Mouse (Mus musculus) c-Kit-positive CD71-positive TER-119-negative erythroid progenitor cells, embryonic 14.5 days (primary cell): Measurements from ENCODE around the gene Rab4a.

Experiments
- DNase-seq: peaks from one replicate; pipeline ENCODE4 v3.0.0-alpha.2; 2013; ENCODE audit warnings: low read depth

Gene Rab4a

DNA sequence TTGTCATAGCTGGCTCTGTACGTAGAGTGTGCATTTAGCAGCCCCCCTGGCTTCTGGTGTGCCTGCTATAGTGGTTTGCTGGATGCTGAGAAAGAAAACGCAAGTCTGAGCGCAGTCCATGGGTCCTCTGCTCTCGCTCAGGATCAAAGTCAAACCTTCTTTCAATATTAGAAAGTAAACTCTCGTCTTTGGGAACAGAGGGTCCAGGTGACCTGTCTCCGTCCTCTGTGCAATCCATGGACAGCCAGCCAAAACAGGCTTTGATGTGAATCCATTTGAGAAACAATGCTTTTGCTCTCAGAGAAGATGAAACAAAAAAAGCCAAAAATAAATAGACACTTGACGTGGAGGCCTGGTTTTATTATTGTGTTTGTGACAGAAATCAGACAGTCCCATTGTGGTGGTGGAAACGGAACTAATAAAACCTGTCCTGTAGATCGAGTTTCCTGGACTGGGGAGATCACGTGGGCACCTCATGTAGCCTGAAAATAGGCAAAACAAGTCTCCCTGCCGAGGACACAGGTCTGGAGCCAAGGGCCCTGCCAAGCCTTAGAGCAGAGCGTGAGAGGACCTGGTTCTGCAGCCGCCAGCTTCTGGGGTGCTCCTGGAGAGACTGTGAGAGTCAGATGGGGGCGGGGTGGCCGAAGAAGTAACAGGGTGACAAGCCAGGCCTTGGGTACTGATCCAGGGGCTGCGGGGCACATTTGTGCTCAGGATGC, 7.5 kb downstream of the Rab4a start:
- no peak for DNase-seq

DNA sequence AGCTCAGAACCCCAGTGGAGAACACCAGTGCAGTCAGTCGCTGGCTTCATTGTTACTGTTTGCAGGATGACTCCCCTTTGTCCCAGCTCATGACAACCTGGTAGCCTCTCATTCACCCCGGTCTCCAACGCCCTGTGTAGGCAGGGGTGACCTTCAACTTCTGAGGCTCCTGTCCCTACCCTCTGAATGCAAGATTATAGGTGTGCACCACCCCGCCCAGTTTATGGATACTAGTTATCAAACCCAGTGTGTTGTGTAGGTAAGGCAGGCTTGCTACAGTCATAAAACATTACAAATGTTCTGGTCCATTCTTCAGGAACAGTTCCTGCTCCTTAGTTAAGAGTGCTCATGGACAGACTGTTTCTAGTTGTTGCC, 8.1 kb downstream of the Rab4a start:
- DNase-seq = no peak

DNA sequence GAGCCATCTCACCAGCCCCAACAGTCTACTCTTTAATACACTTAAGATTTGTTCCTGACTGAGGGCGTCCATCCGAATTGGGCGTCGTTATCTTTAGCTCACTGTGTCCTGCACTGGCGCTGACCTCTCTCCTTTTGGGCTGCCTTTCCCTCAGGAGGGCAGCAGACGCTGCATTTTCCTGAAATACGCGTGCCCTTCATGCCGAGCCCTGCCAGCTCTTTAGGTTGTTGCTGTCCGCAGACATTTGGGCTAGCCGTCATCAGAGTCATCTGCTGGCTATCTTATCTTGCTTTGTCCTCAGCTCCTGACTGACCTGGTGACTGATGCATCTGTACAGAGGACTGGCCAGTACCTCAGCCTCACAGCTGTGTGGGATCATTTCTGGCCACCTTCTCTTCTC, 9.5 kb downstream of the Rab4a start:
- no peak for DNase-seq

DNA sequence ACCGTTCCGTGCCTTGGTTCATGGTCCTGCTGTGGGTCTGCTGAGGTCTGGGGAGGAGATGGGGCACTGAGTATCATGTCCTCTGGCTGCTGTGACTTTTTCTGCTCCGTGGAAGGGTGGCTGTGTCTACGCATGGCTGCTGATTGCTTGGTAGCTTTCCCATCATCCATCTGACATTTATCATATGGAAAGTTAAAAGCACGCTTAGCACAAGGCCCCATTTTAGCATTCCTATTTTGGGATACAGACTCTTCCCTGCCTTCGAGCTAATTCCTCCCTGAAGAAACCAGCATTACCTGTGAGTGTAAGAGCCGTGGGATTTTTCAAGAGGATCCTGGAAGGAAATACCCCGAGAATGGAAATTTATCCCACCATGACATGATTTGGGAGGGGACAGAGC, 11.2 kb downstream of the Rab4a start:
- no peak for DNase-seq

DNA sequence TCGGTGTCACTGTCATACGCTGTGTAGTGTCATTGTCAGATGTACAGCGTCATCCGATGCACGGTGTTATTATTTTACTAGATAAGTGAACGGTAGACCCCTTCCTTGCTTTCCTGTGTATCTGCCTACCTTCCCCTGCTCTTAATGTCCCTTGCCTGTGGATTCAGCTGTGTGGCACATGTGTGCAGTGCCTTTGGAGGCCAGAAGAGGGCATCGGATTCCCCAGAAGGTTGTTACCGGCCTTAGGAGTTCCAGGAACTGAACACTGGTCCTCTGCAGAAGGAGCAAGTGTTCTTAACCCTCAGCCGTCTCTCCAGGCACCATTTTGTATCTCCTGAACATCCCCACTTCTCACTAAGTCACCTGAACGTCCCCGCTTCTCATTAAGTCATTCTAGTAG, 12.0 kb downstream of the Rab4a start:
- no peak for DNase-seq

DNA sequence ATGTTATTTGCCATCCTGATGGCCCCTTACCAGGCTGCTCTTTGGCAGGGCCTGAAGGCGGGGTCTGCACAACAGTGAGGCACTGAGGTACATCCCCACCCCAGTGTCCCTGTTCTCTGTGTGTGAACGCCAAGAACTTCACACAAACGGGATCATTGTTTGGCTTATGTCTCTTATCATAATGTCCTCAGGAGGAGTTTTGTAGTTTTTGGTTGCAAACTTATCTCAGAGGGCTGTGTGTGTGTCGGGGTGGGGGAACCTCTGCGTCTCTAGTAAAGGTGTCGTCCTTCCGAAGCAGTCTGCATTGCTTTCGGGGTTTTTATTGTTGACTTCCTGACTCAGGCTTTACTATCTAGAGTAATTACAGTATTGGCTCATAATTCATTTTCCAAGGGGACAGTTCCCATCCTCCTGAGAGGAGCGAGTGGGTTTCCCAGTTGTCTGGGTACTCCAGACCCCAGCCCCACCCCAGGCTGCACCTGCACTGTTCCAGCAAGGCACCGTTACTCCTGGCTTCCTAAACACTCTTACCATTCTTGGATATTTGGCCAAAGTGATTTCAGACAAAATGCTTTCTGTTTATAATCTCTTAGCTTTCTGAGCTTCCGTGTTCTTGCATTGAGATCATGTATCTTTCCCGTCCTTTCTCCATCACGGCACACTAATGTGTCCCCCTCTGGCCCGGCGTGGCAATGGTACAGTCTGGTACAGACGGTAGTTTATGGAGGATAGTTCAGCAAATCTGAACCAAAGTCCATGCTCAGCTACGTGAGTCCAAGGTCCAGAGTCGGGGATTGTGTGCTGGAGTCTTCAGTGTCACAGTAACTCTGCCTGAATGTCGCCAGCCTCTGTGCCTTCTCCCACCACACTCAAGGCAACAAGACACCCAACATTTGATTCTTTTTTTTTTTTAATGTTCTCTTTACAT, 14.2 kb downstream of the Rab4a start:
- peak; percentile 63 for DNase-seq

DNA sequence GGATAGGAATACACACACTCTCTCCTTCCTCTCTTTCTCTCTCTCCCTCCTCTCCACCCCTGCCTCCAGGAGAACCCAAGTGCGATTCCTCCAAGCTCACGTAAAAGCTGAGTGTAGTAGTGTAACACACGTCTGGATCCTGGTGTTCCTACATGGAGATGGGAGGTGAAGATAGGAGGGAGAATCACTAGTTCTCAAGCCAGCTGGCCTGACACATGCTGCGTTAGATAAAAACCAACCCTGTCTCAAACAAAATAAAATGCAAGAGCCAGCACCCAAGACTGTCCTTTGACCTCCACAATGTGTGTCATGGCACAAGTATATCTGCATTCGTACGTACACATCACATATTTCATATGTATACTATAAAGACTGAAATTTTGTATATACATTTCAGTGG, 15.0 kb downstream of the Rab4a start:
- DNase-seq = no peak

DNA sequence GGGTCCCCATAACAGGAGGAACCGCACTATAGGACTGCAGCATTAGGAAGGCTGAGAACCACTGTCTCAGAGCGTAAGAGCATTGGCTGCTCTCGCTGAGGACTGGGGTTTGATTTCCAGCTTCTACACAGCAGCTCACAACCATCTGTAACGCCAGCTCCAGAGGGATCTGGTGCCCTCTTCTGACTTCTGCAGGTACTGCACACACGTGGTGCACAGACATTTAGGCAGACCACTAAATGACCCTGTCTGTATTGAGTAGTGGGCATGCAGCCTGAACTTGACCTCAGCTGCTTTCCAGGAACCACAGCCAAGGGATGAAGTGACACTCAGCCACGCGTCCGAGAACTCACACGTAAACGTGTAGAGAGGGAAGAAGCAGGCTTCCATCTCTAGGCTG, 17.3 kb downstream of the Rab4a start:
- no peak for DNase-seq

DNA sequence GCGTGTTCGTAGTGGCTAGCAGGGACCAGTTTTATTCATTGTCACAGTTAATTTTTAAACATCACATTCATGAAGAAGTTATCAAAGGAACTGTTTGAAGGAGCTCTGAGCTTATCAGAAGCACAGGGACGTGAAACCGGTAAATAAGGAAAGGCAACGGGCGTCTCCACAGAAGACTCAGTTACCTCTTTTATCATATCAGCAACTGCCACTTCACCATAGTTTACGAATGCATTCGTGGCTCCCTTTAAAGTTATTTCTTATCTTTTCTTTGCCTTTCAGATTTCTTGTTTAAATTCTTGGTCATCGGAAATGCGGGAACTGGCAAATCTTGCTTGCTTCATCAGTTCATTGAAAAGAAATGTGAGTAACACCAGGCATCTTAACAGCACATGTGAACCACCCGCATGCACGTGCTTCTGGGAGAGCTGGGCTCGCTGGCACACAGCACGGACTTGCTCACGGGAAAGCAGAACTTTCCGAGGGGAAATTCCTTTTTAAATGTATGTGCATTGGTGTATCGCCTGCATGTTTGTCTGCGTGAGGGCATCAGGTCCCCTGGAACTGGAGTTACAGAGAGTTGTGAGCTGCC, 17.8 kb downstream of the Rab4a start:
- DNase-seq = peak; percentile 65

DNA sequence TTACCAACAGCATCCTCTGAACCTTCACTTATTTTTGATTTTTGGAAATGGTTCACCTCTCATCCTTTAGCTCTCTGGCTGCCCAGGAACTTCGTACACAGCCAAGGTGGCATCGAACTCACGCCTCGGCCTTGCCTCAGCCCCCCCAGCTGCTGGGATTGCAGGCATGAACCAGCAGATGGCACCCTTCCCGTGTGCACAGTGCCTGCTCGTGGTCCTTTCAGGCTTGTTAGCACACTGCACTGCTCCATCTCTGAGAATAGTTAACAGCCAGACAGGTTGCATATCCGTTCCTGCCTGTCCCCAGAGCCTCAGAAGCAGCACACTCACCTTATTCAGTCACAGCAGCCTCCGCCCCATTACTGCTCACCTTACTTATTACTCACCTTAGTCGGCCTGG, 20.2 kb downstream of the Rab4a start:
- DNase-seq = no peak

DNA sequence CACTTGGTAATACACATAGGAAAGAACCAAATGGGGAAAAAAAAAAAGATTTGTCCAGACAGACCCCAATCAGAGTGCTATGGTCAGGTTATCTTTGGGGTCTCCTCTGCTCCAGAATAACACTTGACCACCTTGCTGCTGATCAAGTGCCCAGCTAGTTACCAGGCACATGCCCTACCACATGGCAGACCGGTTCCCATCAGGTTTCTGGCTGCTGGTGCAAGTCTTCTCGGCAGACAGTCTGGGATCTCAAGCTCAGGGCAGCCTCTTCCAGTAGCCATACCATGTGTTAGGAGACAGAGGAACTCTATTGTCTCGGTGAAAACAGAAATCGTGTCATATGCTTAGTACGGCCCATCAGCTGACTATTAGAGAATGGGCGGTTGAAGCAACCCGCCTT, 21.0 kb downstream of the Rab4a start:
- DNase-seq = no peak

DNA sequence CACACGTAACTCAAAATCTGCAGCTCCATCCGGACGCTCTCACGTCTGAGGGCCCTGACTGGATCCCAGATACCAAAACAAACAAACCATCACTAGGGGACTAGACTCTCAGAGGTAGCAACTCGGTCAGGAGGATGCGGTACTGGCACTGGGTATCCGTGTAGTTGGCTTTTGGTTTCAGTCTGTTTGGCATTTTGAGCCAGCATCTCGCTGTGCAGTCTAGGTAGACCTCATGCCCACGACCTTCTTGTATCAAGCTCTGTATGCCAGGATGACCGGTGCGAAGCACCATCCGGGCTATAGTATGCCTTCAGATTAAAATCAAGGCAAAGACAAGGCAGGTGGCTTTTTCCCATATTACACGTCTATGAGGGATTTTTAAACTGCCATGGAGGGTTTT, 21.7 kb downstream of the Rab4a start:
- DNase-seq = no peak

DNA sequence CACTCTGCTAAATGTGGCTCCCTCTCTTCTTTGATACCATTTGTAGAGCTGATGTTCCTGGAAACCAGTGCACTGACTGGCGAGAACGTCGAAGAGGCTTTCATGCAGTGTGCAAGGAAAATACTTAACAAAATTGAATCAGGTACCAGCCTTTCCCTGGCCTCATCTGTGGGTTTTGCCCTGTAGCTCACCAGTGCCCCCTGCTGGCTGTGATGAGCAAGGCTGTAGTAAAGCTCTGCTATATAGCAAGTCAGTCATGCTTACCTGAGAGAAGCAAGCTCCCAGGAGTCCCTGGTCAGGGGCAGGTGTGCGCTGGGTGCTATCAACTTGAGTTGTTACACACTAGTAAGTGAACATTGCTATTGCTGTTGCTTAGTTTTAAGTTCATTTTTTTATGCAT, 27.0 kb downstream of the Rab4a start:
- DNase-seq = no peak

DNA sequence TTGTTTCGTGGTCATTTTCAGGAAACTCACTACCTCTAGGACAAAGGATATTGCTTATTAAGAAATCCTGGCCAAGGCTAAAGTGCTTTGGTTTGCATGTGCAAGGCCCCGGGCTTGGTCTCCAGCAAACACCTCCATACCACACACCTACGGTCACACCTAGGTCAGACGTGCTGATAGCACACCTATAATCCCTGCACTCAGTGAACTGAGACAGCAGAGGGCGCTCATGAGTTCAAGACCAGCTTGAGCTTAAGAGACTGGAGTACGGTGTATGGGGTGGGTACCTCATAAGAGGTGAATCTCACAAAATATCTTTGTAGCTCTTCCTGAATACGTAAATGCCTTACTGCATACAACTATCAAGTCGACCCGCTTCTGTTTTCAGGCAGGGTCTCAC, 29.7 kb downstream of the Rab4a start:
- peak; percentile 57 for DNase-seq

DNA sequence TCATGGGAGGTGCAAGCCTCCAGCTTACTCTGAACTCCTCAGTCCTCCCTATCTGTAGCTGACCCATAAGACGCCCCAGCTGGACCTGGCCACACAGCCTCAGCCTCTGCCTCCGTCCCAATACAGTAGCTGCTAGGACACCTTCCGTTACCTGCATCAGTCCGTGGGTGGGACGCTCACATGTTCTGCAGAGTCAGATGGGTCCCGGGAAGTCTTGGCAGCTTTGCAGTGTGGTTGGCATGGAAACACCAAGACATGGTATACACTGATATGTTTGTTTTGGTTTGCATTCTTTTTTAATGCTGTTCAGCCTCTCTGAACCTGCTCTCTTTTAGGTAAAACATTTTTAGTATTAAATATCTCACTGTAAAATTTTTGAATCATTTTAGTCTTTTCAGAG, 30.6 kb downstream of the Rab4a start:
- DNase-seq = no peak

DNA sequence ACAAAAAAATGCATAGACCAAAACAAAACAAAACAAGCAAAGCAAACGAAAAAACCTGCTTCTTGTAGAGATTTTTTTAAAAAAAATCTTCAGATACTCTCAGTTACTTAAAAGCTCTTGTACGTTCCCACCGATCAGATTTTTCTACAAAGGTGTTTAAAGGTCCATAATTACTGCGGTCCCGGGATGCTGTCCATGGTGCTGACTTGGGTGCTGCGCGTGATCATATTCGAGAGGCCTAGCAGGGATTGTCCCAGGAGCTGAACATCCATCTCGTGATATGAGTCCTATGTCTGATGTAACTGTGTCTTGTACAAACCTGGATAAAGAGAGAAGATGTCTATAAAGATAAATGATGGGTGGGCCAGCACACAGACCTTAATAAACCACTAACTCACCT, 32.7 kb downstream of the Rab4a start:
- no peak for DNase-seq

DNA sequence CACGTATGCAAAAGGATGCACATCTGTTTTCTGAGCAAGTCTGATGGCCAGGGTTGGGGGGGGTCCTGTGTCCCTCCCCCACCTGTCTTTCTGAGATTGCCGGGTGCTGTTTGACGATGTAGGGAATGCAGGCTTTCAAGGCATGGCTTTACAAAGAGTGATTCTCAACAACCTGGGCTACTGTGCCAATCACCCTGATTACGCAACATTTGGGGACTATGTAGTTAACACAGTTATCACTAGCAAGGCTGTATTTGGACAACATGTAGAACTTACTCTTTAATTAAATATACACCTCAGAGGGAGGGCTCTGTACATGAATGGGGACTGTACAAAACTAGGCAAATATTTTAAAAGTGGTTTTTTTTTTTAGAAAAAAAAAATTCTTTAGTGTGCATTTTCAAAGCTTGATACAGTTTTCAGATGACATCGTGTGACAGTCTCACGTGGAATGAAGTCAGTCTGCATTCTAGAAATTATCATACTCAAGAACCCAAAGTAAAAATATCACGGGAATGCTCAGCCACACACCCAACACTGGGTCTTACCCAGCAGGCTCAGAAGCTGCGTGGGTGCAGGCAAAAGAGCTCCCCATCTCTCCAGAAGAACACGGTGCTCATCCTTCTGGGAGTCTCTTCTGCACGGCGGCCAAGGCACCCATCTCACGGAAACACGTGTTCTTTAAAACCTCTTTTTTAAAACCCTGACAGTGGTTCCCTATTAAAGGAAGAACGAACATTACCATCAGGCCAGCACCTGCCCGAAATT, 35.0 kb downstream of the Rab4a start:
- DNase-seq = no peak

DNA sequence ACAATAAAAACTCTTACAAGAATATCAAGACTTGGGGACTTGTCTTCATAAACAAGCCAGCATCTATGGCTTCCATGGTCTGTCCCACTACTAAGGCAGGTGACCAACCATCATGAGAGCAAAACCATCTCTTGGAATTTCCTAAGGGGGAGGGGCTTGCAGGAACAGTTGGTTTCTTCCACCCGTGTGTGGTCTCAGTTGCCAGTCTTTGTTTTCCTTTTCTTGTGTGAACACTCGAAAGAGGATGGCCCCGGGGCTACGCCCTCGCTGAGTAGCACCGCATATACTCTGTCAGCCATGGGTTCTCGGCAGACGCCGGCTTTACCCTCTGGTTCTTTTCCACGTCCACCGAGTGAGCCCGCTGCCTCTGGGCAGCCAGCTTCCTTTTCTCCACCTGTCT, 36.3 kb downstream of the Rab4a start:
- DNase-seq = no peak

DNA sequence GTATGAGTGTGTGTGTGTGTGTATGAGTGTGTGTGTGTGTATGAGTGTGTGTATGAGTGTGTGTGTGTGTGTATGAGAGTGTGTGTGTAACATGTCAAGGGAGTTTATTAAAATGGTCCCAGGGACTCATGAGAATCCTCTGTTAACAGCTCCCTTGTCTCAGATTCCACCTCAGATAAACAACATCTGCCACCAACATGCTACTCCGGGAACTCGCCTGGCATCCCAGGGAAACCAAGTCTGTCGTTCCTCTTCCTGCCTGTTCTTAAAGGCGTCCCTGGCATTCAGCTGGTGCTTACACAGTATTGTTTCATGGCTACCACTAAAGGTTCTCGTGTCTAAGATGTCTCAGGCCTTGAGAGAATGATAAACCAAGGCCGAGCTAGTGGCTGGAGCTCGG, 38.6 kb downstream of the Rab4a start:
- DNase-seq = no peak

DNA sequence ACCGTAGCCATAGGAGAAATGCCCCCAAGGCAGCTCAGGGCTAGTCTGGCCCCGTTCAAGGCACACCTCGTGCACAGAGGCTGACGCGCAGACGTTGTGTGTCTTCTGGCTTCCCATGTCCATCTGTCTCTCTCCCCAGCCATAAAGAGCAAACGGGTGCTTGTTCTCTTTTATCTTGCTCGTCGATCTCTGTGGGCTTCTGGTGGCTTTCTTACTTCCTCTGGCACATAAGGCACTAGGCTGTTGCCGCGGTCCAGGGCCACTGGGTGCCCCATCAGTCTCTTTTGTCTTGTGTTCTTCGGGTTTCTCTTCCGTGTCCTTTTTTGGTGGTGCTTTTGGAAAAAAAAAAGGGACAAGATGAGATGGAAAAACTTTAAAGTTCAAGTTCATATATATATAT, 39.3 kb downstream of the Rab4a start:
- DNase-seq = no peak

DNA sequence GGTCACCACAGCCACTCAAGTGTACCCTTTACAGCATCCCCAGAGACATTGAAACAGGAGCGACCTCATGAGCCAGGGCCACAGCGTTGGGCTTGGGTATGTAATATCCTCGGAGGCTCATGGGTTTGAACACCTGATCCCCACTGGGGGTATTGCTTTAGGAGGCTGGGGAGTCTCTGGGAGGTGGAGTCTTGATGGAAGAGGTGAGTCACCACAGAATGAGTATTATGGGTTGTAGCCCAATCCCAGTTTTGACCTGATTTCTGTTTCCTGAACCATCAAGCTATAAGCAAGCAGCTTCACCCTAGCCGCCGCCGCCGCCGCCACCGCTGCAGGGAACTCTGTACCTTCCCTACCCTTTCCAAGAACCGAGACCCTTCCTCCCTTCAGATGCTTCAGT, 40.2 kb downstream of the Rab4a start:
- DNase-seq = no peak

DNA sequence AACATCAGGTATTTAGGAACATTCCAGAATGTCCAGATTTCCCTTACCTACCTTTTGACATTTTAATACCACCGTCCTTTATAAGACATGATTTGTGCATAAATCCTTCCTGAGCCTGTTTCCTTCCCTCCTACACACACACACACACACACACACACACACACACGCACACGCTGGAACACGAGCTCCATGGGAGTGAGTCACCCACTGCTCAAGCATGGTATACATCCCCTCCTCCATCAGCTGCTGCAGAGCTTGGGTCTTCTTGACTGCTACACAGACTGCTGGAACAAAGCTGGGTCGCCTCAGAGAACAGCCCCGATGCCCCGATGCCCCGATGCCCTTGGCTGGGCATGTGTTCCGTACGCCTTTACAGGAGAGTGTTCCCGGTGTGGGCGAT, 40.7 kb downstream of the Rab4a start:
- no peak for DNase-seq

DNA sequence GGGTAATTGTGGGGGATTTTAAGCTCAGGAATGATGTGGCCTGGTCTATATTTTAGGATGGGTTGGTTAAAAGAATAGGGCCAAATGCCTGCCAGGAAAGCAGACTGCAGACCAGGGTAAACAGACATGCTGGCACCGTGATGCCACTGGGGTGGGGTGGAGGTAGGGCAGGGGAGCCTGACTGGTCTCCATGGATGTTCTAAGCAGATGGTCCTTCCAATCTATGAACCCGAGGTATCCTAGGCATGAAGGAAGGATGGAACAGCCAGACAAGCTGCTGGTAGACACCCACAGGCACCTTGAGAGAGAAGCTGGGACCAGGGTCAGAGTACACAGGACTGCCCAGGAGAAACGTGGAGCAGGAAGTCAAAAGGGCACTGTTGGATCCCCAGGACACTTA, 41.8 kb downstream of the Rab4a start:
- DNase-seq = no peak
